Mouse (Mus musculus) layer of hippocampus, postnatal 14 days (tissue): ENCODE data around the gene Cd300lg. TPM values are rescaled to one million over a fixed set of nuclear protein-coding genes. Genes with fewer than 3 reads are reported as not detected.

ENCODE experiments used
- DNase-seq, 2 experiments: peaks; one replicate each; pipeline ENCODE4 v3.0.0; 2021 to 2022; ENCODE audit warnings: low spot score in 2 of 2, mixed read lengths in 1 of 2
- total RNA-seq, 2 experiments: library from RNA; stranded (reverse); gene quantifications; 2 replicates each; pipeline ENCODE4 v1.2.3; 2021

The Cd300lg gene
- total RNA-seq, 2 experiments from 2014 or later: 0.24 to 0.32 TPM

DNA sequence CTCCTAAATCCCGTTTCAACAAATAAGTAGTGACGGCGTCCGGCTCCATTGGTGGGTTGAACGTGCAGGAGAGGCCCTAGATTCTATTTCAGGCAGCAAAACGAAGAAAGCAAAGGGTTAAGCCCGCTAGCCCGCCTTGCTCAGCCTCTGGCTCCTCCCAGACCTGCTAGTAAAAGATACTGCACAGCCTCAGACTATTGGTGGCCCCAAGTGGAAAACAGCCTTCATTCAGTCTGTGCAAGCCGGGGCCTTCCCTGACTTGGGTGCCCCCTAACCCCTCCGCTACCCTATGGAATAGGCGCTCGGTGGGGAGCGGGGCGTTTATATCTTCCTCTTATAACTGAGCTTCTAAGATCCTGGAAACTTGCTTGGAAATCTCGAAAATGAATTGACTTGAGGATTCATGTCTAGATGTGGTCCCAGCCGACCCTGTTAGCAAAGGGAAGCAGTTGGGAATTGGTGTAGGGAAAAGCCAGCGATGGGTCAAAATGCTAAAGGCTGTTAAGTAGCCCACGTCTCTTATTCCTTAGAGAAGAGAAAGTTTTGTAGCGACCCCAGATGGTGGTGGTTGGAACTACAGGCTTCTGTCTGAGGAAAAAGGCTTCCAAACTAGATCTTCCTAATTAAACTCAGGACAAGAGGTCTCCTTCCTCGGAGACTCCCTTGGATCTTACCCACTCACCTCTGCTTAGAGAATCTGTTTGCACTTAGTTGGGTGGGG is 47.9 kb downstream of the Cd300lg start:
- peak; percentile 51 to 76 for DNase-seq

DNA sequence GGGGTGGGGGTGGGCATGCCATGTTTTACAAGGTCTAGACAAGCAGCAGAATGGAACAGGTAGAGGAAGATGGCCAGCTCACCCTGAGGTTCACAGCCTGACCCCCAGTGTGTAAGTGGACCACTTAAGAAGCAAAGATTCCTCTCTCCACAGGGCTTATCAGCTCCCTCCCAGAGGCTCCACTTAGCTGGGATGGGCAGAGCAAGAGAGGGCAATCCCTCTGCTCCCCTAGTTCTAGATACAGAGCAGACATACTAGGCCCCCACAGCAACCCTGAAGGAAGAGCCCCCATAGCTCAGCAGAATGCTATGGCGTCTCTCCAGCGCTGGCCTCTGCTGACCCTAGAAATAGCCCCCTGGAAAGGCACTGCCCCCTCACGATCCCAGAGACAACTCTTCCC is 54.4 kb downstream of the Cd300lg start:
- DNase-seq: no peak

DNA sequence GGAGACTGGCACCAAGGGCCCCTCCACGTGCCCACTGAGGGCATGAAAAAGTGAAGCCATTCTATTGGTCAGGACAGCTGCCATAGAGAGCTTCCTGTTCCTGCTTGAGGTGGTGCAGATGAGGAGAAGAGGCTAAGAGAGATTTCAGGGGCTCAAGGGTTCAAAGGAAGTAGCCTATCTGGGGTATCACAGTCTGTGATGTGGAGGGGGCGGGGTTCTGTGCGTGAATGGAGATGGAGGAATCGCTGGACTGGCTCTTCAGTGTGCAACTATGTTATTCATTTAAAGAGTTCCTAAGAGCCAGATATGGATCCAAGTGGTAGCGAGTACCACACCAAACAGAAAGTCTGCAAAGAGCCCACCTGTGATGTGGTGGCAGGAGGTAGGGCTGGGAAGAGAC is 55.1 kb downstream of the Cd300lg start:
- no peak for DNase-seq

DNA sequence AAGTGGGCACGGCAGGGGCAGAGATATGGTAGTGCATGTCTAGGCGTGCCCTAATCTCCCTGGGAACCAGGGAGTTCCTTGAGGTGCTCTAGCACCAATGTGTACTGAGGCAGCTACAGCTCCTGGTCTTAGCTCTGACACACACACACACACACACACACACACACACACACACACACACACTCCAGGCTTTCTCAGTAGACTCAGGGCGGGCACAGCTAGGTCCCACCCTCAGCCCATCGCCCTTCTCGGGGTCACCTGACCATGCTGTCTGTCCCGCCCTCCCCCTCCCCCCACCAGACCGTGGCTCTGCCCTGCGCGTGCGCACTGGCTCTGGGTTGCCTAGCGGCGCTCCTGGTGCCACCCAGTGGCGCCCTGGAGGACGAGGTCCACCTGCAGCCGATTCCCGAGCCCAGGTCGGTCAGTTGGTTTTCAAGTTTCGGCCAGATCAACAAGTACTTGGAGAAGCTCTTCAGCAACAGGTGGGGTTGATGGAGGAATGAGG is 55.6 kb downstream of the Cd300lg start:
- DNase-seq: peak; percentile 60 to 68

DNA sequence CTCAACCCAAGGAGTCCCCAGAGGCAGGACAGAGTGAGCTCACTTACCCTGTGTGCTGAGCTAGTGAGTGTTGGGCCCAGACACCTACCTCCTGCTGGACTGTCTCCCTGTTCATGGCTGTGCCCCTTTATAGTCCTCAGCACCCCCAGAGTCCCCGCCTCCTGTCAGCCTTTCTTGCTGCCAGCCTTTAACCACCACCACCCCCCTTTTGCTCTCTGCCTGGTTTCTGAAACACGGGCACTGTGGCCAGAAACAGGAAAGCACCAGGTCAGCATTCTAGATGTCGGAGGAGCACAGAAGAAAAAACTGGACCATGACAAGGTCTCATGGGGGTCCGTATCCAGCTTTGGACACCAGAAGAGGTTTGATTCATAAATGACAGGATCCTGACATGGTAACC is 59.9 kb downstream of the Cd300lg start, which contains the start of gene Ppy:
Ppy (minus strand) TSS at position 101 of the 400 bp plus-strand sequence.
- DNase-seq: no peak

DNA sequence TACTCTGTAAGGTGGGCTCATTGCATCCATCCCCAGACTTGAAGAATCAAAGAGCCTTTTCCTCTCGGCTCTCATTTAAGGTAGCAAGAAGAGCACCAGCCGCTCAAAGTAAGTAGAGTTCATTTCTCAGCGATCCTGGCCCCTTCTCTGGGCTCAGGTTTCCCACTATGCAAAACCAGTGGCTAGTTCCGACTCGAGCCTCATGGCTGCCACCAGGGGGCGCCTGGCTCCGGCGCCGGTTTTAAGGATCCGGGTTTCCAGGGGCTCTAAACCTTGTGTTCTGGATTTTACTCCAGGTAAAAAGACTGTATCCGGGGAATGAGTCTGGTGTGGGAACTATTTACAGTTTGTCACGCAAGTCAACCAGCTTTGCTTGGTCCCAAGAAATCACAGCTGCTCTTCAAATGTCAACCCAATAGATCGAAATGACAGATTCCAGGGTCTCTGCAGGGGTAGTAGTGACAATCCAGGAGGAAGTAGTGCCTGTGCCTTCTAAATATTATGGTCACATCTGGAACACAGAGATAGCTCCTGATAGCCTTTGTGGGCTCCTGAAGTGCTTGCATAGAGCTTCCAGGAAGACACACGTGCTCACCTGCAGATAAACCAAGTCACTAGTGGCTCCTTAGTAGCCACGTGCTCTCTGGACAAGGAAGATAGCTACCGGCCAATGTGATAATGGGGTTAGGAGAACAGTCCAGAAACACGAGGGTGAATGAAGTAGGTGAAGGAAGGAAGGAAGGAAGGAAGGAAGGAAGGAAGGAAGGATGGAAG is 61.4 kb downstream of the Cd300lg start:
- DNase-seq: peak; percentile 45 to 67

Other genes with a start within 250 kb of the Cd300lg start
- gene Meox1, start 147.1 kb upstream of the Cd300lg start, total RNA-seq: 1 to 10 TPM; 1.9 to 2.0 TPM
- gene Sost, start 74.5 kb upstream of the Cd300lg start, total RNA-seq: not detected
- not detected for gene Cfap97d1, start 57.2 kb upstream of the Cd300lg start, total RNA-seq
- 100 to 1,000 TPM; 156 to 159 TPM for gene Dusp3, start 54.5 kb upstream of the Cd300lg start, total RNA-seq
- 10 to 100 TPM; 87.4 to 93.8 TPM for gene Mpp3, start 13.0 kb upstream of the Cd300lg start, total RNA-seq
- gene Mpp2, start 47.0 kb downstream of the Cd300lg start, total RNA-seq: 100 to 1,000 TPM; 139 to 144 TPM
- not detected for gene Ppy, start 59.8 kb downstream of the Cd300lg start, total RNA-seq
- not detected for gene Pyy, start 66.3 kb downstream of the Cd300lg start, total RNA-seq
- not detected for gene Nags, start 104.0 kb downstream of the Cd300lg start, total RNA-seq
- gene Tmem101, start 114.9 kb downstream of the Cd300lg start, total RNA-seq: 10 to 100 TPM; 26.4 to 29.2 TPM
- 10 to 100 TPM; 65.9 to 72.8 TPM for gene Lsm12, start 143.8 kb downstream of the Cd300lg start, total RNA-seq
- gene G6pc3, start 148.1 kb downstream of the Cd300lg start, total RNA-seq: 10 to 100 TPM; 49.2 to 49.5 TPM
- 100 to 1,000 TPM; 171 to 197 TPM for gene Hdac5, start 188.7 kb downstream of the Cd300lg start, total RNA-seq
- under 1 TPM; 0.76 to 0.79 TPM for gene BC030867, start 207.4 kb downstream of the Cd300lg start, total RNA-seq
- gene Asb16, start 227.2 kb downstream of the Cd300lg start, total RNA-seq: under 1 TPM; 0.86 to 0.88 TPM
- 10 to 100 TPM; 59.3 to 60.6 TPM for gene Tmub2, start 243.4 kb downstream of the Cd300lg start, total RNA-seq